Mouse (Mus musculus) thymus, postnatal 36 days (tissue): Measurements from ENCODE around the gene Rem1.
A peak's percentile ranks its signal among the peaks of the same experiment; 100 is the strongest.

ENCODE experiments used
- DNase-seq, 2 experiments: peaks; one replicate each; pipeline ENCODE4 v3.0.0; 2022; ENCODE audit warnings: mixed read lengths in 2 of 2

Rem1 gene

GRCm38 (mm10) chr2:152626774-152627591, at the start of gene Rem1:
Gene Rem1 (plus strand): TSS chr2:152626951.
- DNase-seq, result no peak

- DNase-seq, result no peak
Measured at GRCm38 (mm10) chr2:152580107-152580506, 46.6 kb upstream of the Rem1 start, which contains the start of gene Defb19. Gene Defb19 (minus strand): TSS chr2:152580312.

GRCm38 (mm10) chr2:152580612-152581011, 46.1 kb upstream of the Rem1 start:
- DNase-seq, result no peak

- no peak for DNase-seq
Measured at GRCm38 (mm10) chr2:152586926-152587560, 39.7 kb upstream of the Rem1 start.

GRCm38 (mm10) chr2:152588450-152588849, 38.3 kb upstream of the Rem1 start:
- no peak for DNase-seq

GRCm38 (mm10) chr2:152589021-152589420, 37.7 kb upstream of the Rem1 start:
- DNase-seq, result no peak

GRCm38 (mm10) chr2:152599299-152599698, 27.5 kb upstream of the Rem1 start, which contains the start of gene Defb45:
Gene Defb45 (minus strand): TSS chr2:152599399.
- DNase-seq, result no peak

GRCm38 (mm10) chr2:152600076-152600475, 26.7 kb upstream of the Rem1 start:
- DNase-seq, result no peak

- no peak for DNase-seq
Measured at GRCm38 (mm10) chr2:152601275-152601960, 25.3 kb upstream of the Rem1 start.

- peak in 1 of 2 experiments; percentile 12 for DNase-seq
Measured at GRCm38 (mm10) chr2:152604057-152604456, 22.7 kb upstream of the Rem1 start, which contains the start of gene Defb36. Gene Defb36 (plus strand): TSS chr2:152604327.

- no peak for DNase-seq
Measured at GRCm38 (mm10) chr2:152607746-152608145, 19.0 kb upstream of the Rem1 start.

- no peak for DNase-seq
Measured at GRCm38 (mm10) chr2:152608719-152609118, 18.0 kb upstream of the Rem1 start.

- no peak for DNase-seq
Measured at GRCm38 (mm10) chr2:152612193-152612592, 14.6 kb upstream of the Rem1 start.

GRCm38 (mm10) chr2:152615563-152615962, 11.2 kb upstream of the Rem1 start:
- DNase-seq, result peak in 1 of 2 experiments; percentile 17

GRCm38 (mm10) chr2:152616470-152616869, 10.3 kb upstream of the Rem1 start:
- no peak for DNase-seq

- no peak for DNase-seq
Measured at GRCm38 (mm10) chr2:152617374-152617773, 9.4 kb upstream of the Rem1 start.

- DNase-seq, result no peak
Measured at GRCm38 (mm10) chr2:152620367-152621134, 6.2 kb upstream of the Rem1 start.

- no peak for DNase-seq
Measured at GRCm38 (mm10) chr2:152622151-152622550, 4.6 kb upstream of the Rem1 start.

- no peak for DNase-seq
Measured at GRCm38 (mm10) chr2:152622953-152623352, 3.8 kb upstream of the Rem1 start, which contains the start of gene Defb25. Gene Defb25 (minus strand): TSS chr2:152623053.

- no peak for DNase-seq
Measured at GRCm38 (mm10) chr2:152624566-152624965, 2.2 kb upstream of the Rem1 start.

- no peak for DNase-seq
Measured at GRCm38 (mm10) chr2:152625256-152625655, 1.5 kb upstream of the Rem1 start.

- no peak for DNase-seq
Measured at GRCm38 (mm10) chr2:152628066-152628465, 1.3 kb downstream of the Rem1 start.
